Mouse (Mus musculus): ENCODE measurements around the gene Lrba. TPM values are rescaled to one million over a fixed set of nuclear protein-coding genes. Genes with fewer than 3 reads are reported as not detected.

Gene Lrba
- polyA plus RNA-seq, 1 experiment from 2014 or later = 5.9 TPM

- Histone ChIP-seq H3K9ac (ENCODE audit: low read depth, low read length) (no peak overlapping the region), H3K9me3 (replicated peaks; ENCODE audit: low read length) (no peaks in the 10 kb centered on the region), H3K4me2 (ENCODE audit: low read length) (no peak overlapping the region), H3K27ac (no peak overlapping the region), H3K27me3 (ENCODE audit: insufficient read depth, low read length) (no peaks in the 10 kb centered on the region), H3K4me3 (replicated peaks; ENCODE audit: low read depth, low read length) (no peak overlapping the region), H3K36me3 (ENCODE audit: insufficient read depth, low read length) (no peaks in the 10 kb centered on the region), H3K4me1 (replicated peaks; ENCODE audit: insufficient read depth, low read length) (no peaks in the 10 kb centered on the region)
- peak; percentile 63 for DNase-seq (ENCODE audit: low spot score)
- 57% methylated on average over 1 of the region's 1 CpGs for WGBS
- 0 out of 2 replicates have a peak, but pooled peaks have one; percentile 62 for ATAC-seq (replicated peaks; ENCODE audit: low FRiP score, low read depth)
- TF ChIP-seq CTCF (IDR thresholded peaks at IDR 0.05; ENCODE audit: low read depth) = 0 out of 2 replicates have a peak, but pooled peaks have one; percentile 1
Observed at GRCm38 (mm10) chr3:86793720-86794191, 569.3 kb downstream of the Lrba start.

- no peak overlapping the region for H3K27ac ChIP-seq
- H3K4me3 ChIP-seq (replicated peaks; ENCODE audit: low read depth, low read length) = no peak overlapping the region
- 39% methylated on average over 6 of the region's 6 CpGs for WGBS
- ATAC-seq (replicated peaks; ENCODE audit: low FRiP score, low read depth) = no peak
- no peaks in the 10 kb centered on the region for H3K36me3 ChIP-seq (ENCODE audit: insufficient read depth, low read length)
- no peak overlapping the region for H3K4me2 ChIP-seq (ENCODE audit: low read length)
- H3K4me1 ChIP-seq (replicated peaks; ENCODE audit: insufficient read depth, low read length) = no peaks in the 10 kb centered on the region
- no peaks in the 10 kb centered on the region for H3K9me3 ChIP-seq (replicated peaks; ENCODE audit: low read length)
- DNase-seq (ENCODE audit: low spot score) = peak; percentile 57
- H3K9ac ChIP-seq (ENCODE audit: low read depth, low read length) = no peak overlapping the region
- no peaks in the 10 kb centered on the region for H3K27me3 ChIP-seq (ENCODE audit: insufficient read depth, low read length)
- TF ChIP-seq CTCF (IDR thresholded peaks at IDR 0.05; ENCODE audit: low read depth) = peak; percentile 69
Observed at GRCm38 (mm10) chr3:86796716-86797115, 572.2 kb downstream of the Lrba start.

GRCm38 (mm10) chr3:86797871-86798460, 573.5 kb downstream of the Lrba start:
- Histone ChIP-seq H3K9ac (ENCODE audit: low read depth, low read length) (no peak overlapping the region), H3K4me1 (replicated peaks; ENCODE audit: insufficient read depth, low read length) (no peaks in the 10 kb centered on the region), H3K4me2 (ENCODE audit: low read length) (no peak overlapping the region), H3K27me3 (ENCODE audit: insufficient read depth, low read length) (no peaks in the 10 kb centered on the region), H3K9me3 (replicated peaks; ENCODE audit: low read length) (no peaks in the 10 kb centered on the region), H3K36me3 (ENCODE audit: insufficient read depth, low read length) (no peaks in the 10 kb centered on the region), H3K4me3 (replicated peaks; ENCODE audit: low read depth, low read length) (no peak overlapping the region), H3K27ac (no peak overlapping the region)
- TF ChIP-seq CTCF (IDR thresholded peaks at IDR 0.05; ENCODE audit: low read depth) = no peak
- no peak for ATAC-seq (replicated peaks; ENCODE audit: low FRiP score, low read depth)
- WGBS = 75% methylated on average over 13 of the region's 13 CpGs
- no peak for DNase-seq (ENCODE audit: low spot score)

- Histone ChIP-seq H3K9me3 (replicated peaks; ENCODE audit: low read length) (no peaks in the 10 kb centered on the region), H3K4me2 (ENCODE audit: low read length) (no peak overlapping the region), H3K27me3 (ENCODE audit: insufficient read depth, low read length) (no peaks in the 10 kb centered on the region), H3K4me1 (replicated peaks; ENCODE audit: insufficient read depth, low read length) (no peaks in the 10 kb centered on the region), H3K36me3 (ENCODE audit: insufficient read depth, low read length) (no peaks in the 10 kb centered on the region), H3K9ac (ENCODE audit: low read depth, low read length) (no peak overlapping the region), H3K4me3 (replicated peaks; ENCODE audit: low read depth, low read length) (no peak overlapping the region), H3K27ac (no peak overlapping the region)
- WGBS = 91% methylated on average over 9 of the region's 9 CpGs
- DNase-seq (ENCODE audit: low spot score) (no peak), ATAC-seq (replicated peaks; ENCODE audit: low FRiP score, low read depth) (no peak)
- no peak for TF ChIP-seq CTCF (IDR thresholded peaks at IDR 0.05; ENCODE audit: low read depth)
Observed at GRCm38 (mm10) chr3:86799041-86799440, 574.6 kb downstream of the Lrba start.

GRCm38 (mm10) chr3:86800841-86801240, 576.4 kb downstream of the Lrba start:
- no peak overlapping the region for H3K27ac ChIP-seq
- H3K36me3 ChIP-seq (ENCODE audit: insufficient read depth, low read length) = no peaks in the 10 kb centered on the region
- H3K9ac ChIP-seq (ENCODE audit: low read depth, low read length) = no peak overlapping the region

GRCm38 (mm10) chr3:86802825-86803224, 578.3 kb downstream of the Lrba start:
- DNase-seq (ENCODE audit: low spot score) (no peak), ATAC-seq (replicated peaks; ENCODE audit: low FRiP score, low read depth) (no peak)
- no peaks in the 10 kb centered on the region for H3K36me3 ChIP-seq (ENCODE audit: insufficient read depth, low read length)
- 68% methylated on average over 8 of the region's 8 CpGs for WGBS
- H3K4me3 ChIP-seq (replicated peaks; ENCODE audit: low read depth, low read length) = no peak overlapping the region
- no peak for TF ChIP-seq CTCF (IDR thresholded peaks at IDR 0.05; ENCODE audit: low read depth)
- H3K27ac ChIP-seq = no peak overlapping the region
- no peaks in the 10 kb centered on the region for H3K9me3 ChIP-seq (replicated peaks; ENCODE audit: low read length)
- no peak overlapping the region for H3K9ac ChIP-seq (ENCODE audit: low read depth, low read length)
- no peaks in the 10 kb centered on the region for H3K4me1 ChIP-seq (replicated peaks; ENCODE audit: insufficient read depth, low read length)
- H3K27me3 ChIP-seq (ENCODE audit: insufficient read depth, low read length) = no peaks in the 10 kb centered on the region
- H3K4me2 ChIP-seq (ENCODE audit: low read length) = no peak overlapping the region

More at GRCm38 (mm10) chr3:86800841-86801240, 576.4 kb downstream of the Lrba start:
- DNase-seq (ENCODE audit: low spot score) (no peak), ATAC-seq (replicated peaks; ENCODE audit: low FRiP score, low read depth) (no peak)
- Histone ChIP-seq H3K4me2 (ENCODE audit: low read length) (no peak overlapping the region), H3K4me1 (replicated peaks; ENCODE audit: insufficient read depth, low read length) (no peaks in the 10 kb centered on the region), H3K27me3 (ENCODE audit: insufficient read depth, low read length) (no peaks in the 10 kb centered on the region), H3K9me3 (replicated peaks; ENCODE audit: low read length) (no peaks in the 10 kb centered on the region), H3K4me3 (replicated peaks; ENCODE audit: low read depth, low read length) (no peak overlapping the region)
- TF ChIP-seq CTCF (IDR thresholded peaks at IDR 0.05; ENCODE audit: low read depth) = no peak
- 84% methylated on average over 8 of the region's 8 CpGs for WGBS

GRCm38 (mm10) chr3:86804265-86804664, 579.8 kb downstream of the Lrba start:
- 89% methylated on average over 9 of the region's 9 CpGs for WGBS
- H3K4me1 ChIP-seq (replicated peaks; ENCODE audit: insufficient read depth, low read length) = no peaks in the 10 kb centered on the region
- DNase-seq (ENCODE audit: low spot score) (no peak), ATAC-seq (replicated peaks; ENCODE audit: low FRiP score, low read depth) (no peak)
- no peaks in the 10 kb centered on the region for H3K27me3 ChIP-seq (ENCODE audit: insufficient read depth, low read length)
- H3K4me3 ChIP-seq (replicated peaks; ENCODE audit: low read depth, low read length) = no peak overlapping the region
- H3K27ac ChIP-seq = no peak overlapping the region
- no peak overlapping the region for H3K4me2 ChIP-seq (ENCODE audit: low read length)
- H3K9me3 ChIP-seq (replicated peaks; ENCODE audit: low read length) = no peaks in the 10 kb centered on the region
- TF ChIP-seq CTCF (IDR thresholded peaks at IDR 0.05; ENCODE audit: low read depth) = no peak
- H3K36me3 ChIP-seq (ENCODE audit: insufficient read depth, low read length) = no peaks in the 10 kb centered on the region
- H3K9ac ChIP-seq (ENCODE audit: low read depth, low read length) = no peak overlapping the region

Measured in kidney, postnatal 0 days (tissue).